Mouse (Mus musculus) layer of hippocampus, postnatal 25 days (tissue): ENCODE measurements around the gene Epm2aip1. TPM values are rescaled to one million over a fixed set of nuclear protein-coding genes. Genes with fewer than 3 reads are reported as not detected.

Experiments
- DNase-seq, 2 experiments: peaks; one replicate each; pipeline ENCODE4 v3.0.0; 2022; ENCODE audit warnings: mixed read lengths in 2 of 2, low spot score in 1 of 2; ENCODE audit errors: extremely low spot score in 1 of 2
- total RNA-seq, 2 experiments: library from RNA; stranded (reverse); gene quantifications; 2 replicates each; pipeline ENCODE4 v1.2.3; 2021

The Epm2aip1 gene
- total RNA-seq, 2 experiments from 2014 or later: 75.0 to 75.5 TPM

GRCm38 (mm10) chr9:111320912-111321311 lies 49.2 kb downstream of the Epm2aip1 start:
- no peak for DNase-seq

- DNase-seq: no peak
Measured at GRCm38 (mm10) chr9:111324881-111325280, 53.2 kb downstream of the Epm2aip1 start.

Other genes with a start within 250 kb of the Epm2aip1 start
- 1 to 10 TPM in 1 of 2 experiments, under 1 TPM in 1; 0.89 to 1.0 TPM for gene Ccrl2, start 214.4 kb upstream of the Epm2aip1 start, total RNA-seq
- 10 to 100 TPM; 29.7 to 37.0 TPM for gene Lrrfip2, start 154.3 kb upstream of the Epm2aip1 start, total RNA-seq
- gene Mlh1, start 138 bp upstream of the Epm2aip1 start, total RNA-seq: 10 to 100 TPM; 14.5 to 19.6 TPM
- gene Trank1, start 39.8 kb downstream of the Epm2aip1 start, total RNA-seq: 100 to 1,000 TPM; 159 to 197 TPM
- gene Dclk3, start 167.2 kb downstream of the Epm2aip1 start, total RNA-seq: 10 to 100 TPM; 12.2 to 13.2 TPM